ENCODE assay signal across 24 mouse cellular contexts in the genomic region with DNA sequence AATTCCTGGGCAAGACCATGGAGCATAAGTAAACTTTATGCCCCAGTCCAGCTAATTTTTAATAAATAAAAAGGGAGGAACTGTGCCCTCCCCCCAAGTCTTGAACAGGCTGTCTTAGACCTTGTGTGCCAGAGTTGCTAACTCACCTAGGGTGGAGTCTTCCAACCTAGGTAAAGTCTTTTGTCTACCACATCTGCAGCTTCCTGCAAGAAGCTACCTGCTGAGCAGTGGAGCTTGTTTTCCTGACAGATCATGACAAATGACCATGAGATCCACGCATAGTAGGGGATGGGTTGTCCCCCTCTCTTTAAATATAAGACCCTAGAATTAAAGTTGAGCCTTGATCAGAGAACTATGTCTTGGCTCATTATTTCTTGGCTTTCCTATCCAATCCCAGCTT.
"Had no signal": no experiment of that assay in that cellular context is flagged by ENCODE, and none has a peak within 500 bp of the region (broad histone marks: within the 10 kb centered on the region; RNA-seq: fewer than 3 reads in every experiment).

No protein-coding gene starts in this region.

- H3K9me3 ChIP-seq: heart, embryonic 10.5 days; intestine, embryonic 15.5 days; limb, embryonic 10.5 days; liver, embryonic 13.5 days; liver, embryonic 15.5 days had no signal

- DNase-seq: gastrocnemius, postnatal 14 days; gastrocnemius, postnatal 36 days; heart, adult 18-20 months; heart, postnatal 10 days; heart, postnatal 36 days; kidney, adult 18-20 months; kidney, adult 8-10 months; kidney, postnatal 14 days; kidney, postnatal 36 days; layer of hippocampus, adult 9-11 months; liver; liver, embryonic 13.5 days; liver, postnatal 0 days had no signal

- H3K4me3 ChIP-seq: heart, embryonic 10.5 days; heart, embryonic 12.5 days; hindbrain, embryonic 12.5 days; intestine, embryonic 15.5 days; kidney, embryonic 15.5 days; left cerebral cortex, adult 2 months; limb, embryonic 10.5 days; limb, embryonic 12.5 days; liver, embryonic 13.5 days; liver, embryonic 15.5 days had no signal

- H3K4me1 ChIP-seq: heart, embryonic 10.5 days; heart, embryonic 12.5 days; hindbrain, embryonic 12.5 days; intestine, embryonic 15.5 days; kidney, embryonic 15.5 days; limb, embryonic 10.5 days; limb, embryonic 12.5 days; liver, embryonic 13.5 days; liver, embryonic 15.5 days had no signal

- H3K27ac ChIP-seq: heart, embryonic 10.5 days; hindbrain, embryonic 12.5 days; hindbrain, embryonic 14.5 days; intestine, embryonic 15.5 days; kidney, embryonic 15.5 days; kidney, postnatal 0 days; left cerebral cortex, adult 2 months; limb, embryonic 10.5 days; limb, embryonic 12.5 days; liver, embryonic 13.5 days; liver, embryonic 15.5 days had no signal

- H3K36me3 ChIP-seq: heart, embryonic 10.5 days; heart, embryonic 12.5 days; hindbrain, embryonic 12.5 days; intestine, embryonic 15.5 days; kidney, embryonic 15.5 days; limb, embryonic 10.5 days; limb, embryonic 12.5 days; liver, embryonic 13.5 days; liver, embryonic 15.5 days had no signal

- H3K9ac ChIP-seq: heart, embryonic 12.5 days; hindbrain, embryonic 12.5 days; hindbrain, embryonic 14.5 days; intestine, embryonic 15.5 days; kidney, embryonic 15.5 days; limb, embryonic 12.5 days; liver, embryonic 13.5 days; liver, embryonic 15.5 days; liver, postnatal 0 days had no signal
